In the genomic region with DNA sequence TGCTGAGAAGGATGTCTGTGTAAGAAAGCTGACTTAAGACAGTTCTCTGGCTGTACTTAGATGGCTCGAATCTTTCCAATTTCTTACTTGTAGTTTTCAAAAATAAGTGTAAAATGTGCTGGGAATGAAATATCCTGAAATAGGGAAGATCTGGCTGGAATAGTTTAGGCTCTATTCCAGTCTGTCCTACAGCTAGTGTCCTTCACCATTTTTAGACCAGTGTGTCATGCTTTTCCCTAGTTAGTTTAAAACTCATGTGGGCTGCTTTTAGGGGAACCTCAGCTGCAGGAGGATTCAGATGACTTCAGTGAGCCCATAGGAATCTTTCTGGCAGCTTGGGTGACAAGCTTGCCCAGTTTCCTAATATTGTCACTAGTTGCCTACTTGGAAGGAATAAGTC, we compare ENCODE assay signal across 17 mouse cellular contexts.
DNase-seq lines count a peak whose midpoint lies in the region; ATAC-seq lines count a peak whose summit lies in the region.
"Had no signal": no experiment of that assay in that cellular context is flagged by ENCODE, and none has a peak within 500 bp of the region (broad histone marks: within the 10 kb centered on the region; RNA-seq: fewer than 3 reads in every experiment).

No protein-coding gene starts in this region.

- peak; percentile 97 for ATAC-seq in frontal cortex, adult (ENCODE audit: low TSS enrichment)
- ATAC-seq: CD4-positive, CD25-positive, alpha-beta regulatory T cell, adult 4 months; forebrain, postnatal 0 days had no signal

- DNase-seq in frontal cortex, postnatal 25 days (ENCODE audit: low spot score in 2 of 2): no peak
- peak; percentile 26 to 39 for DNase-seq in right cerebral cortex, postnatal 10 days (ENCODE audit: low spot score in 2 of 2)
- no peak for DNase-seq in right cerebral cortex, postnatal 14 days
- peak; percentile 15 to 42 for DNase-seq in left cerebral cortex, postnatal 14 days (ENCODE audit: low spot score in 2 of 2)
- DNase-seq in thymus, postnatal 36 days: no peak
- no peak for DNase-seq in cerebellum, postnatal 10 days
- DNase-seq: adrenal gland, adult 8-10 months; adrenal gland, postnatal 36 days; B cell, adult 2 months; cerebellum, adult 11 months; cerebellum, adult 8-10 months; cerebellum, postnatal 25 days; forebrain, postnatal 0 days; gastrocnemius, postnatal 14 days; heart, adult 2 months had no signal

- intact Hi-C loops in left cerebral cortex, postnatal 14 days (cut with DNase I): loop anchor here (10.0 kb wide), 1 partner anchor 158 kb away; no protein-coding TSS in a partner anchor

Comparison
In these comparisons a context has a peak if more than half of its experiments do, and no peak if none do; other contexts are left out.
1. DNase-seq: peak in right cerebral cortex, postnatal 10 days (2 of 2) and left cerebral cortex, postnatal 14 days (2 of 2); none in frontal cortex, postnatal 25 days (0 of 2), right cerebral cortex, postnatal 14 days (single experiment), thymus, postnatal 36 days (0 of 2) and cerebellum, postnatal 10 days (0 of 2).